Mouse (Mus musculus) cerebellum, postnatal 36 days (tissue): ENCODE measurements around the gene Ajm1.

ENCODE experiments used
- DNase-seq, 2 experiments: peaks; one replicate each; pipeline ENCODE4 v3.0.0; 2021 to 2022; ENCODE audit warnings: mixed read lengths in 2 of 2

Ajm1 gene

GRCm38 (mm10) chr2:25526510-25527302 is 54.9 kb downstream of the Ajm1 start:
- DNase-seq: no peak
